Mouse (Mus musculus) layer of hippocampus, adult 2 months (tissue): ENCODE results near the gene Aldh6a1. TPM values are rescaled to one million over a fixed set of nuclear protein-coding genes. Genes with fewer than 3 reads are reported as not detected.

Experiments
- DNase-seq, 2 experiments: peaks; one replicate each; pipeline ENCODE4 v3.0.0; 2022; ENCODE audit warnings: low spot score in 2 of 2
- H3K27ac ChIP-seq: fragments of 200-600 bp; 2 replicates; pipeline ENCODE4 v1.8.1; 2022
- H3K4me3 ChIP-seq: fragments of 200-600 bp; 2 replicates; pipeline ENCODE4 v1.8.1; 2022; ENCODE audit warnings: mild to moderate bottlenecking
- CTCF ChIP-seq: fragments of 200-600 bp; conservative IDR thresholded peaks from 2 replicates; pipeline ENCODE4 v1.8.1; 2022; ENCODE audit warnings: antibody characterized with exemption, mild to moderate bottlenecking, moderate library complexity
- total RNA-seq, 2 experiments: library from RNA; stranded (reverse); gene quantifications; 2 replicates each; pipeline ENCODE4 v1.2.3; 2021

Aldh6a1 gene
- total RNA-seq, 2 experiments from 2014 or later, result 48.4 to 48.7 TPM

GRCm38 (mm10) chr12:84404541-84404940 lies 46.3 kb downstream of the Aldh6a1 start:
- no peak for DNase-seq
- no peak for TF ChIP-seq CTCF
- Histone ChIP-seq H3K27ac (no peak overlapping the region), H3K4me3 (no peak overlapping the region)

- TF ChIP-seq CTCF, result no peak
- no peak for DNase-seq
- no peak overlapping the region for H3K27ac ChIP-seq
- no peak overlapping the region for H3K4me3 ChIP-seq
Measured at GRCm38 (mm10) chr12:84402923-84403322, 47.9 kb downstream of the Aldh6a1 start.

GRCm38 (mm10) chr12:84400653-84401052 lies 50.2 kb downstream of the Aldh6a1 start:
- peak overlapping the region; percentile 19; the same call in 1 of the 2 replicates for H3K27ac ChIP-seq
- no peak overlapping the region for H3K4me3 ChIP-seq
- no peak for DNase-seq
- TF ChIP-seq CTCF, result no peak

- TF ChIP-seq CTCF, result no peak
- Histone ChIP-seq H3K27ac (peak overlapping the region; percentile 43; the same call in 1 of the 2 replicates), H3K4me3 (no peak overlapping the region)
- DNase-seq, result no peak
Measured at GRCm38 (mm10) chr12:84400068-84400467, 50.7 kb downstream of the Aldh6a1 start.

- TF ChIP-seq CTCF, result no peak
- H3K27ac ChIP-seq, result peak overlapping the region; percentile 43; the same call in 1 of the 2 replicates
Measured at GRCm38 (mm10) chr12:84399663-84400062, 51.1 kb downstream of the Aldh6a1 start.

GRCm38 (mm10) chr12:84399135-84399534 lies 51.7 kb downstream of the Aldh6a1 start:
- no peak overlapping the region for H3K4me3 ChIP-seq
- peak overlapping the region; percentile 43; the same call in 1 of the 2 replicates for H3K27ac ChIP-seq
- no peak for DNase-seq
- no peak for TF ChIP-seq CTCF

More at GRCm38 (mm10) chr12:84399663-84400062, 51.1 kb downstream of the Aldh6a1 start:
- no peak for DNase-seq
- no peak overlapping the region for H3K4me3 ChIP-seq

GRCm38 (mm10) chr12:84398629-84399028 lies 52.2 kb downstream of the Aldh6a1 start:
- Histone ChIP-seq H3K4me3 (no peak overlapping the region), H3K27ac (no peak overlapping the region)
- TF ChIP-seq CTCF, result no peak
- no peak for DNase-seq

GRCm38 (mm10) chr12:84397685-84398084 lies 53.1 kb downstream of the Aldh6a1 start:
- TF ChIP-seq CTCF, result no peak
- Histone ChIP-seq H3K4me3 (no peak overlapping the region), H3K27ac (no peak overlapping the region)
- no peak for DNase-seq

GRCm38 (mm10) chr12:84396947-84397679 lies 53.7 kb downstream of the Aldh6a1 start:
- no peak for DNase-seq
- Histone ChIP-seq H3K4me3 (no peak overlapping the region), H3K27ac (no peak overlapping the region)
- no peak for TF ChIP-seq CTCF

- no peak for TF ChIP-seq CTCF
- DNase-seq, result no peak
- H3K4me3 ChIP-seq, result no peak overlapping the region
- no peak overlapping the region for H3K27ac ChIP-seq
Measured at GRCm38 (mm10) chr12:84393847-84394246, 57.0 kb downstream of the Aldh6a1 start.

- H3K4me3 ChIP-seq, result no peak overlapping the region
- TF ChIP-seq CTCF, result no peak
- H3K27ac ChIP-seq, result no peak overlapping the region
- no peak for DNase-seq
Measured at GRCm38 (mm10) chr12:84392681-84393080, 58.1 kb downstream of the Aldh6a1 start.

- no peak for TF ChIP-seq CTCF
- Histone ChIP-seq H3K27ac (no peak overlapping the region), H3K4me3 (no peak overlapping the region)
- no peak for DNase-seq
Measured at GRCm38 (mm10) chr12:84390336-84390735, 60.5 kb downstream of the Aldh6a1 start.

- no peak for DNase-seq
- no peak overlapping the region for H3K27ac ChIP-seq
- H3K4me3 ChIP-seq, result no peak overlapping the region
- no peak for TF ChIP-seq CTCF
Measured at GRCm38 (mm10) chr12:84388774-84389400, 61.9 kb downstream of the Aldh6a1 start.

GRCm38 (mm10) chr12:84388097-84388496 lies 62.7 kb downstream of the Aldh6a1 start:
- H3K27ac ChIP-seq, result no peak overlapping the region
- no peak overlapping the region for H3K4me3 ChIP-seq
- DNase-seq, result no peak
- TF ChIP-seq CTCF, result no peak
